33 mouse cellular contexts compared by ENCODE assay signal in the genomic region with DNA sequence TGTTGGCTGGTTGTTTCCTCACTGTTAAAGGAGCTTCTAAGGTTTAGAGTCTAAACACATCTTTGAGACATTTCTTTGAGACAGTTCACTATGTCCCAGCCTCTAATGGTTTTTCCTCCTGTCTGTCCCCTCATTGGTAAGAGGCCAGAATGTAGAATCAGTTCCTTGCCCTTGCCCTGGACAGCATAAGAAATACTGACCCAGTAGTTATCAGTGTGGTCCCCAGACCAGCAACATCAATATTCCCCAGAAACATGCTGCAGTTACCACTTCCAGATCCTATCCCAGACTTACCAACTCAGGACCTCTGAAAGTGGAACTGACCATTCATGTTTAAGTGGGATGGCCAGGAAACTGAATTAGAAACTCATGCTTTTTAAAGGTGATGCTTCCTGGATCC. TPM values are rescaled to one million over a fixed set of nuclear protein-coding genes. Genes with fewer than 3 reads are reported as not detected.
DNase-seq lines count a peak whose midpoint lies in the region; ATAC-seq and TF ChIP-seq lines count a peak whose summit lies in the region.
"Had no signal": no experiment of that assay in that cellular context is flagged by ENCODE, and none has a peak within 500 bp of the region (broad histone marks: within the 10 kb centered on the region; RNA-seq: fewer than 3 reads in every experiment).

No protein-coding gene starts in this region.

- no peak for ATAC-seq in midbrain, embryonic 11.5 days (ENCODE audit: low FRiP score)
- ATAC-seq in midbrain, embryonic 16.5 days, result no peak
- ATAC-seq in limb, embryonic 15.5 days (ENCODE audit: insufficient number of reproducible peaks, low FRiP score, low TSS enrichment, low read depth), result no peak
- ATAC-seq in stomach, postnatal 0 days (ENCODE audit: low FRiP score, low TSS enrichment), result no peak
- ATAC-seq: forebrain, embryonic 14.5 days; forebrain, postnatal 0 days; hindbrain, embryonic 16.5 days had no signal

- intact Hi-C loops in gastrocnemius, adult 2 months (cut with DNase I), result no loop called here

- no peaks in the 10 kb centered on the region for H3K36me3 ChIP-seq in midbrain, embryonic 11.5 days (ENCODE audit: control insufficient read depth, insufficient read depth, low read length)
- no peaks in the 10 kb centered on the region for H3K36me3 ChIP-seq in midbrain, embryonic 16.5 days (ENCODE audit: control insufficient read depth, insufficient read depth, low read length)
- H3K36me3 ChIP-seq in limb, embryonic 15.5 days, result no peaks in the 10 kb centered on the region
- no peaks in the 10 kb centered on the region for H3K36me3 ChIP-seq in stomach, postnatal 0 days (ENCODE audit: control insufficient read depth, insufficient read depth, low read length)
- H3K36me3 ChIP-seq: embryonic facial prominence, embryonic 13.5 days; G1E; heart, embryonic 12.5 days; heart, embryonic 15.5 days; hindbrain, embryonic 10.5 days; hindbrain, embryonic 13.5 days had no signal

- no peaks in the 10 kb centered on the region for H3K4me1 ChIP-seq in midbrain, embryonic 11.5 days (ENCODE audit: control insufficient read depth, insufficient read depth, low read length)
- H3K4me1 ChIP-seq in midbrain, embryonic 16.5 days (ENCODE audit: control insufficient read depth, insufficient read depth, low read length), result no peaks in the 10 kb centered on the region
- no peaks in the 10 kb centered on the region for H3K4me1 ChIP-seq in limb, embryonic 15.5 days
- no peaks in the 10 kb centered on the region for H3K4me1 ChIP-seq in stomach, postnatal 0 days (replicated peaks; ENCODE audit: control insufficient read depth, insufficient read depth)
- H3K4me1 ChIP-seq: embryonic facial prominence, embryonic 13.5 days; heart, embryonic 15.5 days; hindbrain, embryonic 13.5 days had no signal

- no peak for DNase-seq in gastrocnemius, adult 2 months
- no peak for DNase-seq in gastrocnemius, postnatal 25 days
- DNase-seq in midbrain, embryonic 11.5 days (ENCODE audit: low spot score, missing footprints), result peak; percentile 71
- no peak for DNase-seq in frontal cortex, postnatal 10 days (ENCODE audit: low spot score in 2 of 2)
- DNase-seq in stomach, postnatal 0 days (ENCODE audit: low spot score), result no peak
- DNase-seq: adrenal gland, adult 2 months; B cell, adult 2 months; cerebellum, adult 11 months; cerebellum, adult 2 months; cerebellum, adult 9-11 months; cerebellum, postnatal 25 days; forebrain, postnatal 0 days; gastrocnemius, postnatal 10 days; heart, adult 18-20 months; heart, postnatal 10 days; heart, postnatal 36 days had no signal

- no peak overlapping the region for H3K4me2 ChIP-seq in midbrain, embryonic 11.5 days
- no peak overlapping the region for H3K4me2 ChIP-seq in midbrain, embryonic 16.5 days (ENCODE audit: low read length)
- no peak overlapping the region for H3K4me2 ChIP-seq in limb, embryonic 15.5 days
- no peak overlapping the region for H3K4me2 ChIP-seq in stomach, postnatal 0 days (replicated peaks; ENCODE audit: low read depth)
- H3K4me2 ChIP-seq: embryonic facial prominence, embryonic 13.5 days; heart, embryonic 12.5 days; heart, embryonic 15.5 days; hindbrain, embryonic 13.5 days had no signal

- H3K27me3 ChIP-seq in midbrain, embryonic 11.5 days (ENCODE audit: control insufficient read depth, insufficient read depth, low read length), result no peaks in the 10 kb centered on the region
- no peaks in the 10 kb centered on the region for H3K27me3 ChIP-seq in midbrain, embryonic 16.5 days (ENCODE audit: control insufficient read depth, insufficient read depth, low read depth, low read length)
- no peaks in the 10 kb centered on the region for H3K27me3 ChIP-seq in limb, embryonic 15.5 days
- no peaks in the 10 kb centered on the region for H3K27me3 ChIP-seq in stomach, postnatal 0 days (ENCODE audit: control insufficient read depth, insufficient read depth, low read length)
- H3K27me3 ChIP-seq: CH12.LX; embryonic facial prominence, embryonic 13.5 days; heart, embryonic 12.5 days; heart, embryonic 15.5 days; hindbrain, embryonic 13.5 days had no signal

- peak overlapping the region; percentile 66 for H3K4me3 ChIP-seq in gastrocnemius, adult 2 months
- H3K4me3 ChIP-seq in midbrain, embryonic 11.5 days (ENCODE audit: low read depth, low read length), result no peak overlapping the region
- no peak overlapping the region for H3K4me3 ChIP-seq in midbrain, embryonic 16.5 days (ENCODE audit: low read depth, low read length)
- H3K4me3 ChIP-seq in limb, embryonic 15.5 days, result peak overlapping the region; percentile 12
- no peak overlapping the region for H3K4me3 ChIP-seq in stomach, postnatal 0 days (ENCODE audit: low read depth, low read length)
- H3K4me3 ChIP-seq: embryonic facial prominence, embryonic 13.5 days; heart, embryonic 12.5 days; heart, embryonic 15.5 days; hindbrain, embryonic 10.5 days; hindbrain, embryonic 13.5 days had no signal

- peak overlapping the region; percentile 83 for H3K27ac ChIP-seq in gastrocnemius, adult 2 months
- H3K27ac ChIP-seq in midbrain, embryonic 11.5 days (ENCODE audit: low read depth, low read length), result no peak overlapping the region
- H3K27ac ChIP-seq in midbrain, embryonic 16.5 days (ENCODE audit: low read length), result no peak overlapping the region
- no peak overlapping the region for H3K27ac ChIP-seq in limb, embryonic 15.5 days
- no peak overlapping the region for H3K27ac ChIP-seq in stomach, postnatal 0 days (replicated peaks)
- H3K27ac ChIP-seq: embryonic facial prominence, embryonic 13.5 days; heart, embryonic 15.5 days; hindbrain, embryonic 10.5 days; hindbrain, embryonic 13.5 days had no signal

- TF ChIP-seq CTCF in gastrocnemius, adult 2 months (IDR thresholded peaks at IDR 0.05), result no peak
- no peak for TF ChIP-seq CTCF in stomach, postnatal 0 days (IDR thresholded peaks at IDR 0.05; ENCODE audit: low read depth)

- no peaks in the 10 kb centered on the region for H3K9me3 ChIP-seq in midbrain, embryonic 11.5 days (ENCODE audit: control insufficient read depth, low read length)
- H3K9me3 ChIP-seq in midbrain, embryonic 16.5 days (replicated peaks; ENCODE audit: control insufficient read depth, low read length, poor library complexity, severe bottlenecking), result no peaks in the 10 kb centered on the region
- no peaks in the 10 kb centered on the region for H3K9me3 ChIP-seq in limb, embryonic 15.5 days
- H3K9me3 ChIP-seq in stomach, postnatal 0 days (ENCODE audit: control insufficient read depth, low read length), result no peaks in the 10 kb centered on the region
- H3K9me3 ChIP-seq: embryonic facial prominence, embryonic 13.5 days; G1E; heart, embryonic 12.5 days; heart, embryonic 15.5 days; hindbrain, embryonic 10.5 days; hindbrain, embryonic 13.5 days had no signal

- no peak overlapping the region for H3K9ac ChIP-seq in midbrain, embryonic 11.5 days (ENCODE audit: low read length)
- H3K9ac ChIP-seq in midbrain, embryonic 16.5 days (ENCODE audit: low read depth, low read length), result no peak overlapping the region
- no peak overlapping the region for H3K9ac ChIP-seq in limb, embryonic 15.5 days
- no peak overlapping the region for H3K9ac ChIP-seq in stomach, postnatal 0 days (ENCODE audit: low read length)
- H3K9ac ChIP-seq: embryonic facial prominence, embryonic 13.5 days; forebrain, postnatal 0 days; heart, embryonic 12.5 days; heart, embryonic 15.5 days; hindbrain, embryonic 13.5 days had no signal

- TF ChIP-seq EP300 in stomach, postnatal 0 days (optimal IDR thresholded peaks at IDR 0.05), result no peak

RNA-seq across cellular contexts. Expression of gene Pkhd1, which starts 54.4 kb away (rescaled TPM):
- total RNA-seq in gastrocnemius, adult 2 months (2021), result under 1 TPM in 1 of 2 experiments, not detected in 1; 0.06 TPM
- under 1 TPM; 0.10 to 0.13 TPM for total RNA-seq in gastrocnemius, postnatal 25 days (2021)
- not detected in 2 replicates for polyA plus RNA-seq in midbrain, embryonic 11.5 days (2014; fragmentation: Nextera tagmentation; extraction: Ambion mirVana)
- 0.10 TPM in 1 of 2 replicates, not detected in the other for polyA plus RNA-seq in midbrain, embryonic 16.5 days (2015; fragmentation: Nextera tagmentation; extraction: Ambion mirVana)
- polyA plus RNA-seq in limb, embryonic 15.5 days (2015; fragmentation: Nextera tagmentation; extraction: Ambion mirVana), result 0.10 and 0.20 TPM in 2 replicates
- polyA plus RNA-seq in stomach, postnatal 0 days (2015; fragmentation: Nextera tagmentation; extraction: Ambion mirVana), result 0.39 and 0.57 TPM in 2 replicates
- total RNA-seq: CH12.LX; common myeloid progenitor, adult 5-6 weeks; heart, adult 18-20 months; heart, postnatal 10 days; heart, postnatal 36 days had no signal
- polyA plus RNA-seq: adrenal gland, adult 2 months; embryonic facial prominence, embryonic 13.5 days; forebrain, embryonic 11.5 days; forebrain, embryonic 14.5 days; G1E; heart, embryonic 12.5 days; heart, embryonic 15.5 days; hindbrain, embryonic 10.5 days; hindbrain, embryonic 13.5 days had no signal

RNA-seq across cellular contexts. Expression of gene Il17a, which starts 58.5 kb away (rescaled TPM):
- total RNA-seq in gastrocnemius, adult 2 months (2021), result not detected
- total RNA-seq in gastrocnemius, postnatal 25 days (2021), result not detected
- polyA plus RNA-seq in midbrain, embryonic 11.5 days (2014; fragmentation: Nextera tagmentation; extraction: Ambion mirVana), result not detected in 2 replicates
- not detected in 2 replicates for polyA plus RNA-seq in midbrain, embryonic 16.5 days (2015; fragmentation: Nextera tagmentation; extraction: Ambion mirVana)
- polyA plus RNA-seq in limb, embryonic 15.5 days (2015; fragmentation: Nextera tagmentation; extraction: Ambion mirVana), result not detected in 2 replicates
- polyA plus RNA-seq in stomach, postnatal 0 days (2015; fragmentation: Nextera tagmentation; extraction: Ambion mirVana), result not detected in 2 replicates
- total RNA-seq: adrenal gland, adult 2 months; adrenal gland, postnatal 14 days; adrenal gland, postnatal 4 days; common myeloid progenitor, adult 5-6 weeks; forebrain, postnatal 0 days; G1E; gastrocnemius, postnatal 10 days; gastrocnemius, postnatal 4 days; heart, adult 18-20 months; heart, postnatal 10 days; heart, postnatal 36 days had no signal
- polyA plus RNA-seq: adrenal gland, adult 2 months; cerebellum, adult 2 months; embryonic facial prominence, embryonic 13.5 days; forebrain, embryonic 11.5 days; forebrain, embryonic 14.5 days; forebrain, postnatal 0 days; frontal cortex, adult 2 months; G1E; heart, embryonic 12.5 days; heart, embryonic 15.5 days; hindbrain, embryonic 10.5 days; hindbrain, embryonic 13.5 days; hindbrain, embryonic 16.5 days had no signal

Comparison
In these comparisons a context has a peak if more than half of its experiments do, and no peak if none do; other contexts are left out.
1. H3K4me3 ChIP-seq: peak in gastrocnemius, adult 2 months (single experiment) and limb, embryonic 15.5 days (single experiment); none in midbrain, embryonic 11.5 days (single experiment), midbrain, embryonic 16.5 days (single experiment) and stomach, postnatal 0 days (single experiment).